Mouse (Mus musculus) embryonic facial prominence, embryonic 13.5 days (tissue): ENCODE measurements around the gene Scd4. TPM values are rescaled to one million over a fixed set of nuclear protein-coding genes. Genes with fewer than 3 reads are reported as not detected.

ENCODE experiments used
- microRNA-seq: library from miRNA; unstranded; fragments of <30 nt; microRNA quantifications from one replicate; pipeline ENCODE4, GENCODE M21; 2016
- polyA plus RNA-seq: library from polyadenylated mRNA; unstranded; fragments of >200 nt; fragmentation: Nextera tagmentation; extraction: Ambion mirVana; gene quantifications from 2 replicates; pipeline ENCODE4 v1.2.1, GENCODE M21; 2015

Gene Scd4
- polyA plus RNA-seq, 1 experiment from 2014 or later: 0.15 TPM

Small RNAs within 50 kb of the gene (microRNA-seq; reads per million reads assigned to microRNA genes)
- not detected for gene Mir5114

Other genes starting within 250 kb of the Scd4 start
- 49.9 and 54.3 TPM in 2 replicates for gene Chuk, start 225.6 kb upstream of the Scd4 start, polyA plus RNA-seq
- 34.1 and 43.6 TPM in 2 replicates for gene Cwf19l1, start 197.2 kb upstream of the Scd4 start, polyA plus RNA-seq
- gene Bloc1s2, start 186.6 kb upstream of the Scd4 start, polyA plus RNA-seq: 93.7 and 98.7 TPM in 2 replicates
- gene Pkd2l1, start 140.7 kb upstream of the Scd4 start, polyA plus RNA-seq: not detected in 2 replicates
- 0.22 TPM in 1 of 2 replicates, not detected in the other for gene Scd3, start 129.8 kb upstream of the Scd4 start, polyA plus RNA-seq
- gene Scd2, start 39.4 kb upstream of the Scd4 start, polyA plus RNA-seq: 211 and 213 TPM in 2 replicates
- gene Scd1, start 74.8 kb downstream of the Scd4 start, polyA plus RNA-seq: 6.7 and 9.0 TPM in 2 replicates
- gene Wnt8b, start 160.4 kb downstream of the Scd4 start, polyA plus RNA-seq: 0.21 and 0.25 TPM in 2 replicates
- gene Sec31b, start 212.8 kb downstream of the Scd4 start, polyA plus RNA-seq: 0.29 and 0.49 TPM in 2 replicates
- not detected in 2 replicates for gene Gm20538, start 219.7 kb downstream of the Scd4 start, polyA plus RNA-seq
- 485 and 503 TPM in 2 replicates for gene Ndufb8, start 222.3 kb downstream of the Scd4 start, polyA plus RNA-seq
- gene Hif1an, start 229.8 kb downstream of the Scd4 start, polyA plus RNA-seq: 29.3 and 32.1 TPM in 2 replicates